Mouse (Mus musculus) adrenal gland, postnatal 14 days (tissue): ENCODE results near the gene Noxred1. TPM values are rescaled to one million over a fixed set of nuclear protein-coding genes. Genes with fewer than 3 reads are reported as not detected.
"Not testable (repeated sequence)": the region's sequence is repeated elsewhere in the genome, so short reads cannot be mapped to it uniquely, and the experiment has no call there.

Source experiments
- DNase-seq: peaks from one replicate; pipeline ENCODE4 v3.0.0; 2021; ENCODE audit warnings: mixed read lengths
- microRNA-seq, 2 experiments: library from miRNA; unstranded; fragments of <30 nt; microRNA quantifications; one replicate each; pipeline ENCODE4 v1.2.0; 2021
- total RNA-seq: library from RNA; stranded (reverse); gene quantifications from 2 replicates; pipeline ENCODE4 v1.2.3, GENCODE M21; 2021

The Noxred1 gene
- total RNA-seq, 1 experiment from 2014 or later, result 0.33 TPM

GRCm38 (mm10) chr12:87229633-87230032 is 8.9 kb downstream of the Noxred1 start:
- no peak for DNase-seq

- no peak for DNase-seq
These were observed 11.7 kb downstream of the Noxred1 start for GRCm38 (mm10) chr12:87226801-87227200.

- DNase-seq, result no peak
These were observed 13.6 kb downstream of the Noxred1 start for GRCm38 (mm10) chr12:87224950-87225349.

- DNase-seq, result peak; percentile 20
These were observed 19.2 kb downstream of the Noxred1 start for GRCm38 (mm10) chr12:87219362-87219761.

- DNase-seq, result no peak
These were observed 20.9 kb downstream of the Noxred1 start for GRCm38 (mm10) chr12:87217596-87217995.

DNA sequence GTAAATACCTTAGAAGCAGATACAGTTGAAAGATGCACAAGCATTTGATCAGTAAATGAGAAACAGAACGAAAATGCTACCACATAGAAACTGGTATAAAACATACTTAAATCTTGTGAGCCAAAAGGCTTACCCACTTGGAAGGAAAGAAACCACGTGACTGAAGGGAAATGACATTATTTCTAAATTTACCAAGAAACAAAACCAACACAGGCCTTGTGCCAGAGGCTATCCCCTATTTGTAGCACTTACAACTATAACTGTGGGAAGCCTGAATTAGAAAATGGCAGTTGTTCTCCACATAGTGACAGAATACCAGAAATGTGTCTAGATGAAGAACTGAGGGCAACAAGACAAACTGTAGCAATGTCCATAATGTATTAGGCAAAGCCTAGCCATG is 22.5 kb downstream of the Noxred1 start:
- DNase-seq, result no peak

DNA sequence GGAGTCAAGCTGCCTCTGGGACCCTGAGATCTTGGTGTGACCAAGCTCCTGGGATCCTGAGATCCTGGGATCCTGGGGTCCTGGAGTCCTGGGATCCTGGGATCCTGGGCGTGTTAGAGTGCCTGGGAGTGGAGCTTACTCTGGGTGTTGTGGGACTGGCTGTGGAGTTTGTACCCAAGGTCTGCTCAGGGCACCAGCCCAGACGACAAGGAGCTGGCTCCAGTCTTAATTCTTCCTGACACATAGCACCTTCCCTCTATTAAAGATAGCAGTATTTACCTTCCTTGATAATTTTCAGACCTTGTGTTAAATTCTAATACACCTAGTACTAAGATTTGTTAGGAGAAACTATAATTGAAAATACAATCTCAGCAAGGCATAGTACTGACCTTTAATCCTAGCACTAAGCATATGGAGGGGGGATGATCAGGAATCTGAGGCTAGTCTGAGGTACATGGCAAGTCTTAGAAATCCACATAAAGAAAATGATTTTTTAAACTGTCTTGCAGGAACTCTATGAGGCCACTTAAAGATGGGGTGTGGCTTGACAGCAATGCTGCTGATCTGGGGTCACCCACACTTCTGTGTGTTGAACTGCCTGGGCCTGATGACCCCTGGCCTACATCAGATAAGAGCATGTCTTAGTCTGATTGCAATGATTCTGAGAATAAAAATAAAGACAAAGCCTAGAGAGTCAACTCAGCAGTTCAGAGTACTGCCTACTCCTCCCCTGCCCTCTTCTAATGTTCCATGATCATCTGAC is 25.5 kb downstream of the Noxred1 start:
- DNase-seq, result no peak

- DNase-seq, result not testable (repeated sequence)
These were observed 32.7 kb downstream of the Noxred1 start for GRCm38 (mm10) chr12:87205789-87206188.

- no peak for DNase-seq
These were observed 36.8 kb downstream of the Noxred1 start for GRCm38 (mm10) chr12:87201694-87202093.

- DNase-seq, result peak; percentile 89
These were observed 38.5 kb downstream of the Noxred1 start, which contains the start of gene Tmed8 for GRCm38 (mm10) chr12:87199973-87200586. TSS of gene Tmed8 (minus strand) at chr12:87200454.

DNA sequence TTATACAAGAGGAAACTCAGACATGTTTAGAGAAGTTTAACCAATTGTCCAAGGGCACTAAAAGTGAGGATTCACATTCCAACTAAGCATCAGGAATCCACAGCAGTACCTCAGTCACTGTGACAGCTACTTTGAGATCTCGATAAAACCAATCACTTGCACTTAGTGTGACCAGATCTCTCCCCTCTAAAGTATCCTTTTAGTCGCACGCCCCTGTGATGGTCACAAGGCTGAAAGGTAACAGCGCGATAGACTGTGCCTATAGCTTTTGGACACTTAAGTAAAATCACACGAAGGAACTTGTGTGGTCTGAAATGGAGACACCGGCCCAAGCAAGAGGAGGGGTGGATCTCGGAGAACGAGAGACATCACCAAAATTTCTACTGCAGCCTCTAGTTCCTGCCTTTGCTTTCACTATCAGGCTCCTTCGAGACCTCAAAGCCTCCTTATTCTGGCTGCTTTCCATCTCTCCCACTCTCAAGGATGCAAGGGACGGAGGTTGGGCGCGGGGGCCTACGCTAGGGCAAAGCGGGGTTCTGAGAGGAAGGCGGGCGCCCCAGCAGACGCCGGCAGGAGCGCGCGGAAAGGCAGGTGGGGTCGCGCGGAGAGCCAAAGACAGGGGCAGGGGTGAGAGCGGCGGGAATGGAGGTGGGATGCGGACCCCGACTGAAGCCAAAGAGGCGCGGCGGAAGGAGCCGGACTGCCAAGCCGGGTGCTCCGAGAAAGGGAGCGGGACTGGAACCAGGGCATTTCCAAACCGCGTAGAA is 39.1 kb downstream of the Noxred1 start, which contains the start of gene Samd15:
Gene Samd15 (plus strand): TSS at position 518 of the 767 bp plus-strand sequence.
- peak; percentile 63 for DNase-seq

DNA sequence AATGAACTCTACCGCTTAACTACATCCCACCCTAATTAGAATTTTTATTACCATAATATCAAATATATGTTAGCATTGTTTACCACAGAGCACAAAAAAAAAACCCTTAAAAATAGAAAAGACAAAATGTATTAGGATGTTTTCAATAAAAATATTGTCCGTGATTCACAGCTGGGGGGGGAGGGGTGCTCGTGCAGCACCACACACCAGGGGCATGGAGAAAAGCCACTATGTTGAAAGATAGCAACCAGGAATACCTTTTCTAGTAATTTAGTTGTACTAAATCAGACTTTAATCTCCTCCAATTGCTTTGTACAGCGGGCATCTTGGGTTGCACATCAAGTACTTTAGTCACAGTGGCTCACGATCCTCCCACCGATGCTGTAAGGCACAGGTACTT is 39.7 kb downstream of the Noxred1 start:
- peak; percentile 23 for DNase-seq

GRCm38 (mm10) chr12:87196310-87196709 is 42.2 kb downstream of the Noxred1 start:
- DNase-seq, result no peak

GRCm38 (mm10) chr12:87195069-87195468 is 43.5 kb downstream of the Noxred1 start:
- DNase-seq, result no peak

GRCm38 (mm10) chr12:87193008-87193407 is 45.5 kb downstream of the Noxred1 start:
- no peak for DNase-seq

GRCm38 (mm10) chr12:87177631-87178030 is 60.9 kb downstream of the Noxred1 start:
- peak; percentile 76 for DNase-seq

DNA sequence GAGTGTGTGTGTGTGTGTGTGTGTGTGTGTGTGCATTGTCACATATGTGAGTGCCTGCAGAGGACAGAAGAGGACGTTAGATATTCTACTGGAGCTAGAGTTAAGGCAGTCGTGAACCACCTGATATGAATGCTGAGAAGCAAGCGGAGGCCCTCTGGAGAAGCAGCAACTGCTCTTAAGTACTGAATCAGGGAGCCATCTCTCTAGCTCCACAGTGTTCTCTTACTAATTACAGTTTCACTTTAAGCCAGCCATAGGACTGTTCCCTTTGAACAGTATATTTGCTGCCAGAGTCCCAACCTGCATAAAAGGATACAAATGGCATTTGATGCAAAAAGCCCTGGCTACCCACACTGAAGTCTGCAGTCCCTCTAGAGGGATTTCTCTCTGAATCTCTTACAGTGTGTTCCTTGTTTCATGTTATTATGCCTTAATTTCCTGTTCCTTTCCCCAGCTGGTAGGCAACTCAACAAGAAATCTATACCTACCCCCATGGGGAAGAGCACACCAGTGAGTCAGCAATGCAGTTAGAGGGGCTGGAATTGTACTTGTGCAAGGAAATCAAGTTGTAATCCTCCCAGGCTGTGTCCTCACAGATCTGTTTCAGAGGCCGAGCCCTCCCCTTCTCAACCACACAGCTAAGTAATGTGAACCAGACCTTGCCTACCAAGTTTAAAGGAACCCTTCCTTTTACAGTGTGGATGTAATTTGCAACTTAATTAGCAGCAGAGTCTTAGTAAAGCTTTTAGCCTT is 63.2 kb downstream of the Noxred1 start:
- no peak for DNase-seq

Small RNA genes within 50 kb of the gene (microRNA-seq; reads per million reads assigned to microRNA genes)
- 0 to 0.43 reads per million in 2 experiments for gene Gm47293

Other genes with a start within 250 kb of the Noxred1 start
- gene Zdhhc22, start 248.3 kb downstream of the Noxred1 start, total RNA-seq, result 0.59 and 1.1 TPM in 2 replicates
- gene Tmem63c, start 217.4 kb downstream of the Noxred1 start, total RNA-seq, result 1.3 and 1.4 TPM in 2 replicates
- 0.41 and 0.60 TPM in 2 replicates for gene Ngb, start 136.2 kb downstream of the Noxred1 start, total RNA-seq
- gene Gstz1, start 91.6 kb downstream of the Noxred1 start, total RNA-seq, result 86.3 and 153 TPM in 2 replicates
- 13.2 and 14.7 TPM in 2 replicates for gene Pomt2, start 90.8 kb downstream of the Noxred1 start, total RNA-seq
- 2.0 and 2.7 TPM in 2 replicates for gene Samd15, start 39.0 kb downstream of the Noxred1 start, total RNA-seq
- 22.6 and 23.4 TPM in 2 replicates for gene Tmed8, start 38.3 kb downstream of the Noxred1 start, total RNA-seq
- 35.6 and 41.5 TPM in 2 replicates for gene Vipas39, start 27.5 kb upstream of the Noxred1 start, total RNA-seq
- 139 and 160 TPM in 2 replicates for gene Ahsa1, start 27.7 kb upstream of the Noxred1 start, total RNA-seq
- 0.34 TPM in 1 of 2 replicates, not detected in the other for gene Ism2, start 61.0 kb upstream of the Noxred1 start, total RNA-seq
- gene Sptlc2, start 149.6 kb upstream of the Noxred1 start, total RNA-seq, result 174 and 200 TPM in 2 replicates
- gene Slirp, start 205.2 kb upstream of the Noxred1 start, total RNA-seq, result 155 and 158 TPM in 2 replicates
- 21.7 and 23.6 TPM in 2 replicates for gene Alkbh1, start 205.3 kb upstream of the Noxred1 start, total RNA-seq
- 63.3 and 67.8 TPM in 2 replicates for gene Snw1, start 233.5 kb upstream of the Noxred1 start, total RNA-seq